Mouse (Mus musculus): Measurements from ENCODE around the gene Apoh. TPM values are rescaled to one million over a fixed set of nuclear protein-coding genes. Genes with fewer than 3 reads are reported as not detected.

Gene Apoh
- total and polyA plus RNA-seq, 3 experiments = not detected

DNA sequence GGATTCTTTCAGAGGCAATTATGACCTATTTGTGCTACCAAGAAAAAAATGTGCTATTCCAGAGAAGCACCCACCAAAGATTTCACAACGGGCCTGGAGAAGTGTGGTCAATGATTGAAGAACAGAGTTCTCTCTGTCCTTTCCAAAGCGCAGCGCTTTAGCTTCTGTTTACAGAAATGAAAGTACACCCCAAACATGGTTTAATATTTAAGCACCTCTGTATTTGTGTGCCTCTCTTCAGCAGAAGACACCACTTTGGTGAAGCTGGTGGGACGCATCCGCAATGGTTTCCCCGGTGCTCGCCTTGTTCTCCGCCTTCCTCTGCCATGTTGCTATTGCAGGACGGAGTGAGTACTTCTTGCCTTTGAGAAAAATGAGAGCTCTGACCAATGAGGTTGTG, 51.9 kb downstream of the Apoh start:
- Histone ChIP-seq H3K9me3 (replicated peaks; ENCODE audit: insufficient read depth, low read length) (no peaks in the 10 kb centered on the region), H3K79me2 (ENCODE audit: control insufficient read depth, insufficient read depth, low read length, poor library complexity) (no peaks in the 10 kb centered on the region), H3K27ac (ENCODE audit: control insufficient read depth, low read depth, low read length) (no peak overlapping the region), H3K4me1 (ENCODE audit: control insufficient read depth in 1 of 2, insufficient read depth in 2 of 2, low read length in 2 of 2) (no peaks in the 10 kb centered on the region), H3K36me3 (ENCODE audit: control insufficient read depth in 1 of 2, insufficient read depth in 2 of 2, low read length in 2 of 2) (no peaks in the 10 kb centered on the region), H3K9ac (ENCODE audit: control insufficient read depth, low read depth, low read length, poor library complexity, severe bottlenecking) (no peak overlapping the region), H3K4me3 (ENCODE audit: control insufficient read depth in 1 of 2, insufficient read depth in 1 of 2, low read depth in 2 of 2, low read length in 2 of 2) (no peak overlapping the region), H3K27me3 (ENCODE audit: control insufficient read depth in 1 of 2, insufficient read depth in 2 of 2, low read length in 2 of 2) (peaks cover 0 to 1% of the 10 kb centered on the region in 2 experiments; a peak in 1 of 4 replicates)
- no peak for TF ChIP-seq MYC (IDR thresholded peaks at IDR 0.05; ENCODE audit: low read depth, low read length)
- TF ChIP-seq NELFE (IDR thresholded peaks at IDR 0.05; ENCODE audit: low read depth, low read length) = no peak
- no peak for TF ChIP-seq ETS1 (IDR thresholded peaks at IDR 0.05; ENCODE audit: low read depth, low read length)
- TF ChIP-seq SIN3A (IDR thresholded peaks at IDR 0.05; ENCODE audit: low read length) = no peak
- no peak for TF ChIP-seq HCFC1 (IDR thresholded peaks at IDR 0.05; ENCODE audit: low read depth, low read length)
- TF ChIP-seq MYB (IDR thresholded peaks at IDR 0.05; ENCODE audit: low read depth, low read length) = no peak
- no peak for TF ChIP-seq ELF1 (IDR thresholded peaks at IDR 0.05; ENCODE audit: low read depth, low read length)
- TF ChIP-seq ZKSCAN1 (IDR thresholded peaks at IDR 0.05; ENCODE audit: low read depth, low read length) = no peak
- no peak for TF ChIP-seq POLR2A (IDR thresholded peaks at IDR 0.05; ENCODE audit: control insufficient read depth in 1 of 2, insufficient read depth in 1 of 2, low read depth in 1 of 2, low read length in 2 of 2, poor library complexity in 1 of 2)
- no peak for TF ChIP-seq TBP (IDR thresholded peaks at IDR 0.05; ENCODE audit: low read depth, low read length)
- DNase-seq (ENCODE audit: low read depth, low spot score) = no peak

DNA sequence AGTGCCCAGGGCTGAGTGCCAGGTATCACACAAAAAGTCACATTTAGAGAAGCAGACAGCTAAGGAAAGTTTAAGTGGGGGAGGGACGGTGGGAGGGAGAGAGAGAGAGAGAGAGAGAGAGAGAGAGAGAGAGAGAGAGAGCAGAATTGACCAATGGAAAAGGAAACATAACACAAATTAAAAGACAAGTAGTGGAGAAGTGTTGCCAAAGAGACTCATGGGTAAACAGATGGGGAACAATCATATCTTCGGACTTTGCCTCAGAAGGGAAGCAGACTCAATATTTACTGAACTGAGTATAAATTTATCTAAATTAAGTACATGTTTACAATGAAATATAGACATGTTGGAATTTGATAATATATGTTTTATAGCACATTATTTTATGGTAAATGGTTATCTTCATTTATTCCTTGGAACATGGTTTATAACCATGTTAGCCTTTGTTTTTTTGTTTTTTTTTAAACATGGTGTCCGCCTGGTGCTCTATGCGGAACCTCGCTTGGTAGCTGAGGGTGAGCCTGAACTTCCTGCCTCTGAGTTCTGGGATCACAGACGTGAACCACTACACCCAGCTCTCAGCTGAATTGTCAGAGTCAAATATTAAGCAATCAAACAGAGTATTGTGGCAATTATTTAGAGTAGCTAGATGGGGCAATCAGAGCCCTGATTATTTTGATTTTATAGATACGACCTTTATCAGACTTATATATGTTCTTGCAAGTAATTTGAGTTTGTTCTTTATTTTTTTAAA, 53.1 kb downstream of the Apoh start:
- H3K27ac ChIP-seq (ENCODE audit: control insufficient read depth, low read depth, low read length) = no peak overlapping the region
- no peaks in the 10 kb centered on the region for H3K9me3 ChIP-seq (replicated peaks; ENCODE audit: insufficient read depth, low read length)
- H3K36me3 ChIP-seq (ENCODE audit: control insufficient read depth in 1 of 2, insufficient read depth in 2 of 2, low read length in 2 of 2) = no peaks in the 10 kb centered on the region
- H3K4me1 ChIP-seq (ENCODE audit: control insufficient read depth in 1 of 2, insufficient read depth in 2 of 2, low read length in 2 of 2) = no peaks in the 10 kb centered on the region
- DNase-seq (ENCODE audit: low read depth, low spot score) = no peak
- H3K27me3 ChIP-seq (ENCODE audit: control insufficient read depth in 1 of 2, insufficient read depth in 2 of 2, low read length in 2 of 2) = peaks cover 0 to 1% of the 10 kb centered on the region in 2 experiments; a peak in 1 of 4 replicates
- no peak overlapping the region for H3K4me3 ChIP-seq (ENCODE audit: control insufficient read depth in 1 of 2, insufficient read depth in 1 of 2, low read depth in 2 of 2, low read length in 2 of 2)
- no peaks in the 10 kb centered on the region for H3K79me2 ChIP-seq (ENCODE audit: control insufficient read depth, insufficient read depth, low read length, poor library complexity)
- no peak for TF ChIP-seq GATA1 (IDR thresholded peaks at IDR 0.05; ENCODE audit: low read depth, low read length)
- no peak for TF ChIP-seq RCOR1 (IDR thresholded peaks at IDR 0.05; ENCODE audit: low read depth, low read length)
- no peak for TF ChIP-seq TAL1 (IDR thresholded peaks at IDR 0.05; ENCODE audit: low read length)
- TF ChIP-seq ZC3H11A (IDR thresholded peaks at IDR 0.05; ENCODE audit: low read depth, low read length) = no peak
- no peak for TF ChIP-seq ZMIZ1 (IDR thresholded peaks at IDR 0.05; ENCODE audit: low read depth, low read length)
- TF ChIP-seq MXI1 (IDR thresholded peaks at IDR 0.05; ENCODE audit: low read depth, low read length) = no peak
- no peak for TF ChIP-seq MAZ (IDR thresholded peaks at IDR 0.05; ENCODE audit: low read depth, low read length)
- no peak for TF ChIP-seq CTCF (IDR thresholded peaks at IDR 0.05 in 2 of 3, conservative IDR thresholded peaks at IDR 0.05 in 1 of 3; ENCODE audit: control insufficient read depth in 1 of 3, insufficient read depth in 1 of 3, low read depth in 2 of 3, low read length in 3 of 3, poor library complexity in 1 of 3, severe bottlenecking in 1 of 3)
- no peak for TF ChIP-seq MAX (IDR thresholded peaks at IDR 0.05; ENCODE audit: low read length)
- TF ChIP-seq E2F4 (IDR thresholded peaks at IDR 0.05; ENCODE audit: borderline replicate concordance, low read depth, low read length) = no peak
- no peak for TF ChIP-seq MYB (IDR thresholded peaks at IDR 0.05; ENCODE audit: low read depth, low read length)
- no peak for TF ChIP-seq POLR2AphosphoS5 (IDR thresholded peaks at IDR 0.05; ENCODE audit: borderline replicate concordance, low read depth, low read length)
- H3K9ac ChIP-seq (ENCODE audit: control insufficient read depth, low read depth, low read length, poor library complexity, severe bottlenecking) = no peak overlapping the region

Data from MEL (cell line).